Mouse (Mus musculus) cortical plate, adult 2 months (tissue): ENCODE results near the gene Itprid2.

Experiments
- CTCF ChIP-seq: fragments of 200-500 bp; IDR thresholded peaks from 2 replicates; pipeline ENCODE4 v1.5.1; 2011; ENCODE audit warnings: mild to moderate bottlenecking, control low read depth, low read length; ENCODE audit not compliant: insufficient read depth; ENCODE audit errors: extremely low read depth
- POLR2A ChIP-seq: fragments of 200-500 bp; IDR thresholded peaks from 2 replicates; pipeline ENCODE4 v1.6.1; 2011; ENCODE audit warnings: mild to moderate bottlenecking, low read length, control low read depth; ENCODE audit not compliant: insufficient read depth; ENCODE audit errors: extremely low read depth

DNA sequence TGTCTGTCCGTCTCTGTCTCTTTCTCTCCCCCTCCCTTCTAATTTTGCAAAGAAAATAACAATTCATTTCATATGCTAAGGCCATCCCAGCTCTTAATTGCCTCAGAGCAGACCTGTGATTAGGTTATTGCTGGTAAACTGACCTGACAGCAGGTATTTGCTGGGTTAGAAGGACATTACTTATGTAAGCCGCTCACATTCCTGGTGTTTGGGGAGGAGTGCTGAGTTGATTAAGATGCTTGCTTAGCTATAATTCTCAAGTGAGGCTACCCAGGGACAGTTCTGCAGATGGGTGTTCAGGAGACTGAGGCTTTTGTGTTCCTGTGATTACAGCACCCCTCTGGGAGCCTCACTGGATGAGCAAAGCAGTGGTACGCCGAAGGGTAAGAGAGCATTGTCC is 3.8 kb downstream of the Itprid2 start:
- TF ChIP-seq POLR2A (no peak), CTCF (no peak)
